Mouse (Mus musculus) bone marrow macrophage, adult 2 months (primary cell): ENCODE data around the gene Zfp385b.

Experiments used
- CTCF ChIP-seq: IDR thresholded peaks from 2 replicates; pipeline ENCODE4 v1.5.1; 2012; ENCODE audit warnings: low read depth, mild to moderate bottlenecking, low read length, moderate library complexity
- POLR2A ChIP-seq: IDR thresholded peaks from 2 replicates; pipeline ENCODE4 v1.6.1; 2012; ENCODE audit warnings: mild to moderate bottlenecking, low read depth, low read length, borderline replicate concordance

GRCm38 (mm10) chr2:77797233-77797632, 22.2 kb downstream of the Zfp385b start:
- TF ChIP-seq CTCF (no peak), POLR2A (no peak)
